10 mouse cellular contexts compared by ENCODE assay signal in the genomic region with DNA sequence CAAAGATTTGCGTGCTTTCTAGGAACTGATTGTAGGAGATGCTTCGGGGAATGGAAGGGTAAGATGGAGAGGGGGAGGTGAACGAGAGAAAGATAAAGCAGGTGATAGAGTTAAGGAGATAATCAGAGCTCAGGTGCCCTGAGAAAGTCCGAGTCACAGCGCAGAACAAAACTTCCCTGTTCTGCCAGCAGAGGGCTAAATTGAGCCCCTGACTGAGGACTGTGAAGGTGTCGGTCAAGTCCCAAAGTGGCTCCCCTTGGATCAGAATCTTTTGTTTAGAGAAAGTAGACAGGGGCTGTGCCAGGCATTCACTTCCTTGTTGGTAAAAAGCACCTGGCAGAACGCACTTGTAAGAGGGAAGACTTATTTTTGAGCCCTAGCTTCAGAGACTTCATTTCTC. TPM values are rescaled to one million over a fixed set of nuclear protein-coding genes. Genes with fewer than 3 reads are reported as not detected.
DNase-seq lines count a peak whose midpoint lies in the region; ATAC-seq and TF ChIP-seq lines count a peak whose summit lies in the region.
"Had no signal": no experiment of that assay in that cellular context is flagged by ENCODE, and none has a peak within 500 bp of the region (broad histone marks: within the 10 kb centered on the region; RNA-seq: fewer than 3 reads in every experiment).

No protein-coding gene starts in this region.

- H3K4me3 ChIP-seq in lung, postnatal 0 days (ENCODE audit: low read depth, low read length) = no peak overlapping the region
- H3K4me3 ChIP-seq: liver, embryonic 15.5 days had no signal

- peak; percentile 69 for TF ChIP-seq CTCF in lung, postnatal 0 days (IDR thresholded peaks at IDR 0.05)

- WGBS in lung, postnatal 0 days = 21% methylated on average over 7 of the region's 7 CpGs

- H3K4me2 ChIP-seq in lung, postnatal 0 days (replicated peaks; ENCODE audit: low read depth, low read length) = no peak overlapping the region
- H3K4me2 ChIP-seq: liver, embryonic 15.5 days had no signal

- no peak overlapping the region for H3K9ac ChIP-seq in lung, postnatal 0 days (replicated peaks; ENCODE audit: low read depth)
- H3K9ac ChIP-seq: liver, embryonic 15.5 days had no signal

- ATAC-seq in lung, postnatal 0 days = no peak

- no peaks in the 10 kb centered on the region; the same call in 1 of the 2 replicates for H3K27me3 ChIP-seq in lung, postnatal 0 days (replicated peaks; ENCODE audit: insufficient read depth, low read length)

- H3K9me3 ChIP-seq in lung, postnatal 0 days (ENCODE audit: low read length) = no peaks in the 10 kb centered on the region
- H3K9me3 ChIP-seq: liver, embryonic 15.5 days had no signal

- peaks cover 5% of the 10 kb centered on the region for H3K4me1 ChIP-seq in lung, postnatal 0 days (ENCODE audit: insufficient read depth, low read depth, low read length)
- H3K4me1 ChIP-seq: liver, embryonic 15.5 days had no signal

- peak; percentile 41 for DNase-seq in adrenal gland, postnatal 10 days
- no peak for DNase-seq in adrenal gland, adult 8-10 months
- peak; percentile 22 for DNase-seq in kidney, postnatal 10 days
- no peak for DNase-seq in kidney, adult 18-20 months
- peak; percentile 18 for DNase-seq in WW6 (ENCODE audit: low read depth, low spot score)
- DNase-seq in lung, postnatal 0 days (ENCODE audit: low spot score) = peak; percentile 24
- DNase-seq in right cerebral cortex, postnatal 14 days = no peak
- DNase-seq in right cerebral cortex, postnatal 36 days (ENCODE audit: low spot score in 2 of 2) = no peak

- no peak overlapping the region for H3K27ac ChIP-seq in lung, postnatal 0 days (ENCODE audit: low read length)
- H3K27ac ChIP-seq: liver, embryonic 15.5 days had no signal

- no peaks in the 10 kb centered on the region for H3K36me3 ChIP-seq in lung, postnatal 0 days (ENCODE audit: insufficient read depth, low read length)
- H3K36me3 ChIP-seq: liver, embryonic 15.5 days had no signal

- no peak for TF ChIP-seq EP300 in lung, postnatal 0 days (IDR thresholded peaks at IDR 0.05)

RNA-seq across cellular contexts. Expression of gene Prokr2, which starts 4.3 kb away (rescaled TPM):
- total RNA-seq in adrenal gland, postnatal 10 days (2021) = not detected
- total RNA-seq in adrenal gland, adult 8-10 months (2022) = under 1 TPM in 1 of 4 experiments, not detected in 3; 0.07 TPM
- not detected in 2 replicates for polyA plus RNA-seq in lung, postnatal 0 days (2015; fragmentation: Nextera tagmentation; extraction: Ambion mirVana)
- polyA plus RNA-seq: C2C12 had no signal

Comparison
In these comparisons a context has a peak if more than half of its experiments do, and no peak if none do; other contexts are left out.
1. DNase-seq: peak in adrenal gland, postnatal 10 days (single experiment), kidney, postnatal 10 days (single experiment), WW6 (single experiment) and lung, postnatal 0 days (single experiment); none in adrenal gland, adult 8-10 months (single experiment), kidney, adult 18-20 months (single experiment), right cerebral cortex, postnatal 14 days (single experiment) and right cerebral cortex, postnatal 36 days (0 of 2).